Mouse (Mus musculus) ovary, postnatal 36 days (tissue): ENCODE measurements around the gene Zcchc8.

Experiments
- DNase-seq: peaks from one replicate; pipeline ENCODE4 v3.0.0; 2022; ENCODE audit warnings: low spot score, mixed read lengths

Zcchc8 gene

GRCm38 (mm10) chr5:123683377-123684220 lies 37.3 kb downstream of the Zcchc8 start:
- peak; percentile 62 for DNase-seq

GRCm38 (mm10) chr5:123683043-123683376 lies 37.9 kb downstream of the Zcchc8 start:
- DNase-seq = no peak

- DNase-seq = no peak
Measured at GRCm38 (mm10) chr5:123682372-123682771, 38.5 kb downstream of the Zcchc8 start.

- no peak for DNase-seq
Measured at GRCm38 (mm10) chr5:123679546-123680263, 41.2 kb downstream of the Zcchc8 start.

GRCm38 (mm10) chr5:123679106-123679505 lies 41.8 kb downstream of the Zcchc8 start:
- no peak for DNase-seq

GRCm38 (mm10) chr5:123675717-123676116 lies 45.2 kb downstream of the Zcchc8 start:
- DNase-seq = no peak

GRCm38 (mm10) chr5:123675221-123675620 lies 45.7 kb downstream of the Zcchc8 start:
- no peak for DNase-seq

GRCm38 (mm10) chr5:123671473-123671820 lies 49.5 kb downstream of the Zcchc8 start:
- no peak for DNase-seq

GRCm38 (mm10) chr5:123670800-123671472 lies 50.0 kb downstream of the Zcchc8 start:
- DNase-seq = peak; percentile 23

- peak; percentile 35 for DNase-seq
Measured at GRCm38 (mm10) chr5:123669991-123670799, 50.7 kb downstream of the Zcchc8 start.

- no peak for DNase-seq
Measured at GRCm38 (mm10) chr5:123667915-123668314, 53.0 kb downstream of the Zcchc8 start.

- DNase-seq = no peak
Measured at GRCm38 (mm10) chr5:123665956-123666355, 54.9 kb downstream of the Zcchc8 start.

- DNase-seq = no peak
Measured at GRCm38 (mm10) chr5:123664329-123664728, 56.6 kb downstream of the Zcchc8 start.

- peak; percentile 35 for DNase-seq
Measured at GRCm38 (mm10) chr5:123662059-123662458, 58.8 kb downstream of the Zcchc8 start.

- no peak for DNase-seq
Measured at GRCm38 (mm10) chr5:123661602-123662001, 59.3 kb downstream of the Zcchc8 start.

- DNase-seq = no peak
Measured at GRCm38 (mm10) chr5:123657651-123658050, 63.2 kb downstream of the Zcchc8 start.

- no peak for DNase-seq
Measured at GRCm38 (mm10) chr5:123654937-123655336, 66.0 kb downstream of the Zcchc8 start.

- no peak for DNase-seq
Measured at GRCm38 (mm10) chr5:123653287-123653801, 67.6 kb downstream of the Zcchc8 start.

- no peak for DNase-seq
Measured at GRCm38 (mm10) chr5:123650825-123651224, 70.1 kb downstream of the Zcchc8 start.
